Mouse (Mus musculus): ENCODE results near the gene Iqce.

DNA sequence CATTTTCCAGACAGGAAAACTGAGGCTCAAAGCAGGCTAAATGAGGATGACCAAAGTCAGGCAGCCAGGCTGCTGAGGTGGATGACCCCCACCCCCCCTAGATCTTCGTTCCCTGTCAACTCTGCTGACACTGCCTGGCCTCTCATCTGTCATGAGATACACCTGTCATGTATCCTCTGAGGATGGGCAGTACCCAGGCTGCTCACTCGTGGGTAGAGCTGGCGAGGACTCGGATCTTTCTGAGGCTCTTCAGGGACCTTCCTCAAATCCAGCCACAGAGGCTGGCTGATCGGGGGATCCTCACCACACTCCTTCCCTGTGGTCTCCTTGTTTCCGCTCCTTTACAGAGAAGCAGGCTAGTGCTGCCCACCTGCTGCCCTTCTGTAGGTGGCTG lies 86.1 kb downstream of the Iqce start:
- TF ChIP-seq CTCF (IDR thresholded peaks at IDR 0.05; ENCODE audit: control insufficient read depth, insufficient read depth, low read length) (no peak), POLR2A (IDR thresholded peaks at IDR 0.05; ENCODE audit: borderline replicate concordance, control insufficient read depth, low read depth, low read length) (no peak)

All from bone marrow, adult 2 months (tissue).